Mouse (Mus musculus) neural tube, embryonic 12.5 days (tissue): ENCODE data around the gene Rnf207. TPM values are rescaled to one million over a fixed set of nuclear protein-coding genes. Genes with fewer than 3 reads are reported as not detected.

Experiments
- ATAC-seq: fragments of 200-750 bp; cut with Nextera tagmentation; 2 replicates; pipeline ENCODE4 v1.8.0; 2017; ENCODE audit warnings: low read depth, mild to moderate bottlenecking, moderate TSS enrichment, moderate library complexity; ENCODE audit not compliant: low FRiP score
- H3K27ac ChIP-seq: fragments of 300-500 bp; sonication (generic); 2 replicates; pipeline ENCODE4 v1.5.1; 2016
- H3K27me3 ChIP-seq: fragments of 300-500 bp; sonication (generic); replicated peaks from 2 replicates; pipeline ENCODE4 v1.6.1; 2016; ENCODE audit warnings: mild to moderate bottlenecking
- H3K36me3 ChIP-seq: fragments of 300-500 bp; sonication (generic); 2 replicates; pipeline ENCODE4 v1.6.1; 2016; ENCODE audit warnings: mild to moderate bottlenecking
- H3K4me1 ChIP-seq: fragments of 300-500 bp; sonication (generic); 2 replicates; pipeline ENCODE4 v1.6.1; 2016
- H3K4me2 ChIP-seq: fragments of 300-500 bp; sonication (generic); replicated peaks from 2 replicates; pipeline ENCODE4 v1.6.1; 2016; ENCODE audit warnings: mild to moderate bottlenecking
- H3K4me3 ChIP-seq: fragments of 300-500 bp; sonication (generic); 2 replicates; pipeline ENCODE4 v1.5.1; 2016
- H3K9ac ChIP-seq: fragments of 300-500 bp; sonication (generic); 2 replicates; pipeline ENCODE4 v1.6.1; 2016; ENCODE audit warnings: mild to moderate bottlenecking
- H3K9me3 ChIP-seq: fragments of 300-500 bp; sonication (generic); 2 replicates; pipeline ENCODE4 v1.6.1; 2016; ENCODE audit warnings: mild to moderate bottlenecking
- WGBS: fragments of 180-500 bp; shearing (Covaris S2); methylation state at CpG from one replicate; pipeline ENCODE4 v1.1.7; 2016; 5-methylcytosine and 5-hydroxymethylcytosine counted together
- polyA plus RNA-seq: library from polyadenylated mRNA; unstranded; fragments of >200 nt; fragmentation: Nextera tagmentation; extraction: Ambion mirVana; gene quantifications from 2 replicates; pipeline ENCODE4 v1.2.1, GENCODE M21; 2016

Rnf207 gene
- polyA plus RNA-seq, 1 experiment from 2014 or later: 7.3 TPM

DNA sequence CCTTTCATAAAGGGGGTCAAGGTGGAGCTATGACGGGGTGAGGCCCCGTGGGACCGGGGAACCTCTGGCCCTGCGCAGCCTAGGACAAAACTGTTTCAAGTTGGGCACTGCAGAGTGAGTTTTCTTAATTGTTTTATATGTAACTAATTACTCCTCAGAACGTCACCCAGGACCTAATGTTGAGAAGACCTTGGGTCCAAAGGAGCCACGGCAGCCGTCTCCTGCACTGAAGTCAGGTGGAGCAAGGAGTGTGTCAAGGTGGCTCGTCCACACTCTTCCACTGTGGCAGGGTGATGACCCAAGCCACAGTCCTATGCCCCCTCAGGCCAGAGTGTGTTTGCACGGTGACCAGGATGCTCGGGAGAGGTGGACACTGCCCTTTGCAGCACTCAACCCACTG is 15.6 kb downstream of the Rnf207 start:
- Histone ChIP-seq H3K9ac (no peak overlapping the region), H3K36me3 (peaks cover 45% of the 10 kb centered on the region), H3K4me1 (peaks cover 12% of the 10 kb centered on the region; the same call in 1 of the 2 replicates), H3K9me3 (no peaks in the 10 kb centered on the region), H3K27ac (no peak overlapping the region), H3K4me3 (no peak overlapping the region), H3K4me2 (no peak overlapping the region), H3K27me3 (no peaks in the 10 kb centered on the region)
- 92% methylated on average over 10 of the region's 10 CpGs for WGBS
- no peak for ATAC-seq

DNA sequence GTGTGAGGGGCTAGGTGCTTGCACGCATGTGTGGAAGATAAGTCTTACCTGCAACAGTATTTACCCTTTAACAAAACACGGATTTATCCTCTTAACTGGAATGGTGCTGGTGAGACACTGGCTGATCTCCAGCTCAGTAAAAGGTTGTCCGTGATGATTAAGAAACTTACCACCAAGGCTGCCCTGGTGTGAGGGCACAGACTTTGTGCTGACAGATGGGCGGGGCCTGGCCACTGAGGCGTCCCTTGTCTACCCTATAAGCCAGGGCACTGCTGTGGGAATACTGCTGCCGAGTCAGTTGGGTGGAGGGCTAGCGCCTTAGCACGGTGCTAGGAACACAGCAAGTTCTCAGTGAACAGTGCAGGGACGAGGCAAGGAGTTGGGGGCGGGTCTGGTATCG is 16.8 kb downstream of the Rnf207 start:
- Histone ChIP-seq H3K36me3 (peaks cover 45% of the 10 kb centered on the region), H3K27me3 (no peaks in the 10 kb centered on the region), H3K4me3 (no peak overlapping the region), H3K9ac (no peak overlapping the region), H3K4me2 (no peak overlapping the region), H3K4me1 (peaks cover 18% of the 10 kb centered on the region), H3K9me3 (no peaks in the 10 kb centered on the region), H3K27ac (no peak overlapping the region)
- WGBS: 81% methylated on average over 11 of the region's 11 CpGs
- no peak for ATAC-seq

DNA sequence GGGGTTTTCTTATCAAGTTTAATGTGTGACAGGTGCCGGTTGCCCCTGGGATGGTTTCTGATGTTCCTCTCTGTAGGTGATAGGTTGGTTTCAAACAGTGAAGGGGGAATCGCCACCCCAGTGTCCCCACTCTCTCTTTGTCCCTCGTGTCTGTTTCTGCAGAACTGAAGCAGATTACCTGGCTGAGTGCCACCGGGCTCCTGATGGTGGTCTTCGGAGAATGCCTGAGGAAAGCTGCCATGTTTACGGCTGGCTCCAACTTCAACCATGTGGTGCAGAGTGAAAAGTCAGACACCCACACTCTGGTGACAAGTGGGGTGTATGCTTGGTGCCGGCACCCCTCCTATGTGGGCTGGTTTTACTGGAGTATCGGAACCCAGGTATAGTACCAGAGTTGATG is 18.4 kb downstream of the Rnf207 start:
- ATAC-seq: no peak
- no peak overlapping the region for H3K9ac ChIP-seq
- peaks cover 10% of the 10 kb centered on the region for H3K4me1 ChIP-seq
- peaks cover 7% of the 10 kb centered on the region for H3K27me3 ChIP-seq
- H3K27ac ChIP-seq: no peak overlapping the region
- H3K36me3 ChIP-seq: peaks cover 45% of the 10 kb centered on the region
- whole genome bisulfite sequencing: 95% methylated on average over 8 of the region's 8 CpGs
- H3K4me2 ChIP-seq: no peak overlapping the region
- H3K4me3 ChIP-seq: no peak overlapping the region
- H3K9me3 ChIP-seq: no peaks in the 10 kb centered on the region

DNA sequence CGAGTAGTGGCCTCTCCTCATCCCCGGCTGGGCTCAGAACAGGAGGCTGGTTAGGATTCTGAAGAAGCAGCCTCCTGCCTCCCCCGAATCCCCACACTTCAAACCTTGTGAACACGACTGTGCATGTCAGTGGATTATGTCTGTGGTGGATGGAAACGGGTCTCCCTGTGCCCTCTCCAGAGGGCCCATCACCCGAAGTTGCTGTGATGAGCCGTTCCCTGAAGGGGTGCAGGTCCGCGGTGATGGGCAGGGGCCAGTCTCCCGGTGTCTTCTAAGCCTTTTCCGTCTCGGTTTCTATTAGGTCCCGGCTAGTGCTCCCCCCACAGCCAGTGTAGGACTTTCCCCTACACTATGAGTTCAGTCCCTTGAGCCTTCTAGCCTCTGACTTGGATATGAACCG is 20.0 kb downstream of the Rnf207 start:
- Histone ChIP-seq H3K4me1 (peaks cover 14% of the 10 kb centered on the region), H3K4me3 (no peak overlapping the region), H3K9ac (peak overlapping the region; percentile 22; the same call in 1 of the 2 replicates), H3K27me3 (peaks cover 17% of the 10 kb centered on the region), H3K9me3 (no peaks in the 10 kb centered on the region), H3K36me3 (peaks cover 33% of the 10 kb centered on the region), H3K27ac (no peak overlapping the region), H3K4me2 (0 out of 2 replicates have a peak overlapping the region, but pooled peaks have one; percentile 97)
- WGBS: 87% methylated on average over 14 of the region's 14 CpGs
- ATAC-seq: no peak

DNA sequence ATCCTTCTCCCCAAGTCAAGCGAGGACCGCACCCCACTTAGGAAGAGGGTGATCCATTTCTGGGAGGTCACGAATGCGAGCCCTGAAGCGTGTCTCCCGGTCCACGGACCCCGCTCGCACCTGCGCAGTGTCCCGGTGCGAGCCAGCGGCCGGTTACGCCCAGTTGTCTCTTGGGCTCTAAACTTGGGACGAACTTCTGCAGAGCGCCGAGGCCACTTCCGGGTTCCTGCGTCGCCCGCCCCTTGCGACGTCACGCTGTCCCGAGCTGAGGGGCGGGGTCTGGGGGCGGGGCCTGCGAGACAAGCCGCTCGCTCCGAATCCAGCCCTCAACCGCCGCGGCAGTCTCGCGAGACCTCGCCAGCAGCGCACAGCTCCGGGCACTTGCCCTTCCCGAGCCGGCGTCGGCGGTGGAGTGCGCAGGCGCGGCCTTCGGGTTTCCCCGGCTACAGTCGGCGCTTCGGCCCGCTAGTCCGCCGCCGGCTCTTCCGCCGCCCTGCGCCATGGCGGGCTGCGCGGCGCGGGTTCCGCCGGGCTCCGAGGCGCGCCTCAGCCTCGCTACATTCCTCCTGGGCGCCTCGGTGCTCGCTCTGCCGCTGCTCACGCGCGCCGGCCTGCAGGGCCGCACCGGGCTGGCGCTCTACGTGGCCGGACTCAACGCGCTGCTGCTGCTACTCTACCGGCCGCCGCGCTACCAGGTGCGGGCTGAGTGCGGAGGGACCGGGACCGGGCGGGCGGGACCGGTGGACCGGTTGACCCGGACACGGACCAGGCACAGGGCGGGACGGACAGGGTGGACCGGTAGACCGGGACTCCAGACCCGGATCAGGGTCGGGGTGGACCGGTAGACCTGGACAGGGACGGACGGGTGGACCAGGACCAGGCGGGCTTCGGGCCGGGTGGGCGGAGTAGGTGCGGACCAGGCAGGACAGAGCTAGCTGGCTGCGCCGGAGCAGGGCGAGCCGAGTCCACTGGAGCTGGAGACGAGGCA is 21.6 kb downstream of the Rnf207 start, which contains the start of gene Icmt:
Gene Icmt, plus strand, starts transcription at position 354 of the 988 bp plus-strand sequence.
- H3K27ac ChIP-seq: peak within 1 kb of the TSS; percentile 26; the same call in 1 of the 2 replicates
- H3K9me3 ChIP-seq: no peaks in the 10 kb centered on the region
- peaks cover 30% of the 10 kb centered on the region for H3K4me1 ChIP-seq
- peak within 1 kb of the TSS; percentile 97 for H3K4me2 ChIP-seq
- H3K36me3 ChIP-seq: peaks cover 20% of the 10 kb centered on the region
- peak; percentile 95 for ATAC-seq
- under 1% methylated on average over 119 of the region's 119 CpGs for WGBS
- H3K4me3 ChIP-seq: peak within 1 kb of the TSS; percentile 95
- peaks cover 29% of the 10 kb centered on the region for H3K27me3 ChIP-seq
- peak within 1 kb of the TSS; percentile 95 for H3K9ac ChIP-seq

DNA sequence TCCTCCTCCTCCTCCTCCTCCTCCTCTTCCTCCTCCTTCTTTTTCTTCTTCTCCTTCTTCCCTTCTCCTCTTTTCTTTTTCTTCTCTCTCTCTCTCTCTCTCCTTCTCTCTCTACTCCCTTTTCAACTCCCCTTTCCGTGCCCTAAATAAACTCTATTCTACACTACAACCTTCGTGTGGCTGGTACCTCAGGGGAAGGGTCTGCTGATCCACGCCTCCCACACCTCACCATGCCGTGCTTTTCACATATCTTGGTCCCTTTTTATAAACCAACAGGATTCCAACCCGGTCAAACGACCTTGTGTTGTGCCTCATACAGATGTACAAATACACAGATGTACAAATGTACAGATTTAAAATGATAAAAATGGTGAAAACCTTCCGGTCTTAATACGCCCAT is 22.4 kb downstream of the Rnf207 start:
- Histone ChIP-seq H3K36me3 (peaks cover 18% of the 10 kb centered on the region), H3K4me2 (peak overlapping the region; percentile 97), H3K4me3 (peak overlapping the region; percentile 95; the same call in 1 of the 2 replicates), H3K9ac (0 out of 2 replicates have a peak overlapping the region, but pooled peaks have one; percentile 40), H3K27ac (no peak overlapping the region), H3K27me3 (peaks cover 37% of the 10 kb centered on the region), H3K9me3 (no peaks in the 10 kb centered on the region), H3K4me1 (peaks cover 38% of the 10 kb centered on the region)
- no peak for ATAC-seq
- WGBS: 18% methylated on average over 8 of the region's 8 CpGs

DNA sequence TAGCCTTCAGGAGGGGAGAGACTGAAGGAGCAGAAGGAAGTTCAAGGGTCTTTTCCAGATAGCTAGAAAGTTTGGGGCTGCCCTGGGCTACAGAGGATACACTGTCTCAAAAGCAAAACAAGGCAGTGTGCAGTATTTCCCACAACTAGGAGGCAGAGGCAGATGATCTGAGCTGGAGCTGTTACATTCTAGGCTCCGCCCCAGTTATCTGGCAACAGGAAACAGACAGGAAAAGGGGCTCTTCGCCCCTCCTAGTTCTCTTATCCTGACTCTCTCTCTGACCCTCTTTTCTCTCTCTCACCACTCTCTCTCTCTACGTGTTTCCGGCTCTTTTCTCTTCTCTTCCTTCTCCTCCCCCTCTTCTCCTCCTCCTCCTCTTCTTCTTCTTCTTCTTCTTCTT is 22.9 kb downstream of the Rnf207 start:
- peaks cover 42% of the 10 kb centered on the region for H3K27me3 ChIP-seq
- peaks cover 13% of the 10 kb centered on the region for H3K36me3 ChIP-seq
- no peaks in the 10 kb centered on the region for H3K9me3 ChIP-seq
- ATAC-seq: no peak
- 0 out of 2 replicates have a peak overlapping the region, but pooled peaks have one; percentile 9 for H3K4me2 ChIP-seq
- peaks cover 43% of the 10 kb centered on the region for H3K4me1 ChIP-seq
- 47% methylated on average over 4 of the region's 4 CpGs for WGBS
- no peak overlapping the region for H3K27ac ChIP-seq
- H3K9ac ChIP-seq: no peak overlapping the region
- H3K4me3 ChIP-seq: no peak overlapping the region

DNA sequence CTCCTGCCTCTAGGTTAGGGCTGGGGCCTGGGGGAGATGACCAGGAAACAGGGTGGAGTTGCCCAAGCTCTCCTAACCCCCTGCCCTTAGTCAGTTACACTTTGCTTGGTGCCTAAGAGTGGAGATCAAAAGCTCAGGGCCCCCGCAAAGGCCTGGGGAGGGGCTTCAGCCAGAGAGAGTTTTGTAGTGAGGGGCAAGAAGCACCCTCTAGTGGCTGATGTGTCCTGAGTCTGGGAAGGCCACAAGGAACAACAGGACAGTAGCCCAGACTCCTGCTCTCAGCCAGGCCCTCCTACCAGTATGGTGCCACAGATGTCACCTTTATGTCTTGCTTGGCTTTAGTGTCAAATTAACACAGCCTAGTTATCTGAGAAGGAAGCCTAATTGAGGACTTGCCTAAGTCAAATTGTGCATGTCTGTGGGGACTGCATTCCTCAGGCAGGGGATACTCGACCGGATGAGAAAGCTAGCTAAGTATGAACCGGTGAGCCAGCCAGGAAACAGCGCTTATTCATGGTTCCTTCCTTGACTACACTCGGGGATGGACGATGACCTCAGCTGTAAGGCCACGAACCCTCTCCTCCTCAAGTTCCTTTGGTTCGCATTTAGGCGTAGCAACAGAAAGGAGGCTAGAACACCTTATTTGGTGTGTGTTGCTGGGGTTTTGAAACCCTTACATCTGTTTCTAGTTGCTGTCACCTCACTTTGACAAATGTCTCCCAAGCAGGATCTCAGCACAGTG is 24.4 kb downstream of the Rnf207 start:
- H3K27ac ChIP-seq: no peak overlapping the region
- WGBS: 49% methylated on average over 10 of the region's 10 CpGs
- H3K27me3 ChIP-seq: peaks cover 57% of the 10 kb centered on the region
- H3K4me3 ChIP-seq: no peak overlapping the region
- no peak for ATAC-seq
- peaks cover 57% of the 10 kb centered on the region for H3K4me1 ChIP-seq
- H3K9me3 ChIP-seq: no peaks in the 10 kb centered on the region
- no peak overlapping the region for H3K9ac ChIP-seq
- H3K36me3 ChIP-seq: no peaks in the 10 kb centered on the region
- no peak overlapping the region for H3K4me2 ChIP-seq

DNA sequence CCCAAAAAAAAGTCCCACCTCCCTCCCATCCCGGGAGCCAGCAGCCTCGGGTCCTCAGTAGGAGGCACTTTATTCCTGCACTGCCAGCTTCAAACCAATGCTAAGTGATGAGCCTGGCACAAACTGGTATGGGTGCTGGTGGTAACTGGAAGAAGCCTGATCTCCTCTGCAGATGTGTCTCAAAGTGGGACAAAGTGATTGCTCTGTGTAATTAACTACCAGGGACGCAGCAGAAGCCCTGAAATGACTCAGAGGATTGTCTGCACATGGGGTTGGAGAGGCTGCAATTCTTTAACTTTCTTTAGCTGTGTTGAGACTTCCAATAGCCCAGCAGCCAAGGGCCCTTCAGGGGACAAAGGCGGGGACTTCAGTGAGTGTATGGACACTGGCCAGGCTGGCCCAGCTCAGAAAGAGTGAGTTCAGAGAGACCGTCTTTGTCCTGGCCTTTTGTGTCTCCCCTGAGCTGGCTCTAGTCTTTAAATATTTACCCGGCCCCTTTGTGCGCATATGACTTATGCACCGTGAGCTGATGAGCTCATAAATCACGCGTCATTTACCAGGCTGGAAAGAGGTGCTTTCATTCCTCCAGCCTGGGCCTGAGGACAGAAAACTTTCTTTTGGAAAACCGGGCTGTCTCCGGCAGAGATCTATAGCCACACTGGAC is 26.6 kb downstream of the Rnf207 start:
- Histone ChIP-seq H3K36me3 (no peaks in the 10 kb centered on the region), H3K27ac (no peak overlapping the region), H3K4me2 (peak overlapping the region; percentile 31), H3K4me1 (peaks cover 61% of the 10 kb centered on the region), H3K4me3 (no peak overlapping the region), H3K9me3 (no peaks in the 10 kb centered on the region), H3K9ac (0 out of 2 replicates have a peak overlapping the region, but pooled peaks have one; percentile 36), H3K27me3 (peaks cover 71% of the 10 kb centered on the region)
- 6% methylated on average over 12 of the region's 12 CpGs for WGBS
- no peak for ATAC-seq

DNA sequence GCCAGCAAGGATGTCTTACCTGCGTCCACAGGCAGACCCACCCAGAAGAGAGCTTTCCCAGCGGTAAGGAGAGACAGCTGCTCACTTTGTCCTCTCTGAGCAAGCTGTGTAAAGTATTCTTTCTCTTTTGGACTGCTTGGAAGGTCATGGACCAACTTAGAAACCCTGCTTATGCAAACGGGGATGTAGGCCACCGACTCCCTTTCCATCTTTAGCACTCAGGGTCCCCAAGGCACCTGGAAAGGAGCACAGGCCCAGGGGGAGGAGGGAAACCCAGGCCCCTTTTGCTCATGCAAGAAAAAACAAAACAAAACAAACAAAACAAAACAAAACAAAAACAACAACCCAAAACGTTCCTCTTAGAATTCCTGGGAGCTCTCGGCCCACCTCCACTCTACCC is 27.2 kb downstream of the Rnf207 start, which contains the start of gene Hes3:
Gene Hes3, minus strand, starts transcription at position 101 of the 400 bp plus-strand sequence.
- 13% methylated on average over 6 of the region's 6 CpGs for WGBS
- H3K9ac ChIP-seq: peak within 1 kb of the TSS; percentile 54
- H3K9me3 ChIP-seq: no peaks in the 10 kb centered on the region
- H3K4me1 ChIP-seq: peaks cover 68% of the 10 kb centered on the region
- H3K27me3 ChIP-seq: peaks cover 78% of the 10 kb centered on the region
- H3K4me2 ChIP-seq: peak within 1 kb of the TSS; percentile 66
- no peak within 1 kb of the TSS for H3K27ac ChIP-seq
- peak within 1 kb of the TSS; percentile 19 for H3K4me3 ChIP-seq
- no peaks in the 10 kb centered on the region for H3K36me3 ChIP-seq
- ATAC-seq: no peak

DNA sequence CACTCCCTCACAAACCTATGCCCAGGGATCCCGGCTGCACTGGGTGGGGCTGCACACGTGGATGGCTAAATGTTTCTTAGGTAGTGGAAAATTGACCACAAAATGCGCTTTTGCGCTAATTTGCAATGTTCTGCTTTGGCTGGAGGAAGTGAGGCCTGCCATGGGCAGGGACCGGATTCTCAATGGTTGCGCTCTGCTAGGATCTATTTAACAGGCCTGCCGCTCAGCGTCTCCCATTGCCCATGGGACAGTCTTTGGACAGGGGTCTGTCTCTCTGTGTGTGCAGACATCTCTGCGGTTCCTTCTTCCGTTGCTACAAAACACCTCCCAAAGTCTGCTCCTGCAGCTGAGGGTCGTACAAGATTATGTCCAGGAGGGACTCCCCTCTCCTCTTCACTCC is 27.8 kb downstream of the Rnf207 start:
- H3K9ac ChIP-seq: no peak overlapping the region; the same call in 1 of the 2 replicates
- no peak overlapping the region for H3K4me3 ChIP-seq

More for the DNA sequence above, 27.8 kb downstream of the Rnf207 start:
- Histone ChIP-seq H3K9me3 (no peaks in the 10 kb centered on the region), H3K4me1 (peaks cover 73% of the 10 kb centered on the region), H3K27ac (no peak overlapping the region), H3K4me2 (peak overlapping the region; percentile 66), H3K36me3 (no peaks in the 10 kb centered on the region), H3K27me3 (peaks cover 83% of the 10 kb centered on the region)
- WGBS: 5% methylated on average over 11 of the region's 11 CpGs
- no peak for ATAC-seq
